Mouse (Mus musculus) limb, embryonic 12.5 days (tissue): ENCODE measurements around the gene Cfap221. TPM values are rescaled to one million over a fixed set of nuclear protein-coding genes. Genes with fewer than 3 reads are reported as not detected.

Experiments used
- ATAC-seq: fragments of 200-750 bp; cut with Nextera tagmentation; 2 replicates; pipeline ENCODE4 v1.8.0; 2017; ENCODE audit warnings: low read depth, moderate TSS enrichment; ENCODE audit not compliant: insufficient number of reproducible peaks, insufficient read depth, low FRiP score, low TSS enrichment
- H3K27ac ChIP-seq: fragments of 300-500 bp; sonication (generic); 2 replicates; pipeline ENCODE4 v1.5.1; 2016; ENCODE audit warnings: mild to moderate bottlenecking, moderate library complexity
- H3K27me3 ChIP-seq: fragments of 300-500 bp; sonication (generic); 2 replicates; pipeline ENCODE4 v1.6.1; 2016; ENCODE audit warnings: mild to moderate bottlenecking, moderate library complexity
- H3K36me3 ChIP-seq: fragments of 300-500 bp; sonication (generic); 2 replicates; pipeline ENCODE4 v1.6.1; 2016; ENCODE audit warnings: mild to moderate bottlenecking, moderate library complexity
- H3K4me1 ChIP-seq: fragments of 300-500 bp; sonication (generic); replicated peaks from 2 replicates; pipeline ENCODE4 v1.6.1; 2016
- H3K4me2 ChIP-seq: fragments of 300-500 bp; sonication (generic); 2 replicates; pipeline ENCODE4 v1.6.1; 2016; ENCODE audit warnings: mild to moderate bottlenecking, moderate library complexity
- H3K4me3 ChIP-seq: fragments of 300-500 bp; sonication (generic); replicated peaks from 2 replicates; pipeline ENCODE4 v1.5.1; 2016; ENCODE audit warnings: mild to moderate bottlenecking
- H3K9ac ChIP-seq: fragments of 300-500 bp; sonication (generic); replicated peaks from 2 replicates; pipeline ENCODE4 v1.6.1; 2016; ENCODE audit warnings: mild to moderate bottlenecking, moderate library complexity
- H3K9me3 ChIP-seq: fragments of 300-500 bp; sonication (generic); 2 replicates; pipeline ENCODE4 v1.6.1; 2016; ENCODE audit warnings: mild to moderate bottlenecking, moderate library complexity
- WGBS: fragments of 180-500 bp; shearing (Covaris S2); methylation state at CpG from one replicate; pipeline ENCODE4 v1.1.7; 2016; 5-methylcytosine and 5-hydroxymethylcytosine counted together
- polyA plus RNA-seq: library from polyadenylated mRNA; unstranded; fragments of >200 nt; fragmentation: Nextera tagmentation; extraction: Ambion mirVana; gene quantifications from 2 replicates; pipeline ENCODE4 v1.2.1, GENCODE M21; 2016

The Cfap221 gene
- polyA plus RNA-seq, 1 experiment from 2014 or later: 0.11 TPM

DNA sequence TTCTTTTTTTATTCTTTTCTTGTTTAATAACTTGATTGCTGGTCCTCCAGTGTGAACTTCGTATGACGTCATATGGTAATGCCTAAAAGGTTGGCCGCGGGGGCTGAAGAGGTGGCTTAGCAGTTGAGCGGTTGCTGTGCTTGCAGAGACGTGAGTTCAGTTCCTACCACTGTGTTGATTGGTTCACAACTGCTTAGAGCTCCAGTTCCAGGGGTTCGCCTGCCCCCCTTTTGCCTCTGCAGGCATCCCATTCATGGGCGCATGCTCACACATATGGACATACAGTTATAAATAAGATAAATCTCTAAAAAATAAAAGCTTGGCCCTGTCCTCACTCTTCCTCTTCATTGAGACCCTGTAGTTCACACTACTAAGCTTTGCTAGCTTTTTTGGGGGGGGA, 46.9 kb downstream of the Cfap221 start:
- H3K36me3 ChIP-seq: no peaks in the 10 kb centered on the region
- 94% methylated on average over 8 of the region's 8 CpGs for WGBS
- ATAC-seq: no peak
- no peaks in the 10 kb centered on the region for H3K4me1 ChIP-seq
- H3K9ac ChIP-seq: no peak overlapping the region
- no peak overlapping the region for H3K27ac ChIP-seq
- no peaks in the 10 kb centered on the region for H3K27me3 ChIP-seq
- H3K4me2 ChIP-seq: no peak overlapping the region
- H3K9me3 ChIP-seq: no peaks in the 10 kb centered on the region
- no peak overlapping the region for H3K4me3 ChIP-seq

DNA sequence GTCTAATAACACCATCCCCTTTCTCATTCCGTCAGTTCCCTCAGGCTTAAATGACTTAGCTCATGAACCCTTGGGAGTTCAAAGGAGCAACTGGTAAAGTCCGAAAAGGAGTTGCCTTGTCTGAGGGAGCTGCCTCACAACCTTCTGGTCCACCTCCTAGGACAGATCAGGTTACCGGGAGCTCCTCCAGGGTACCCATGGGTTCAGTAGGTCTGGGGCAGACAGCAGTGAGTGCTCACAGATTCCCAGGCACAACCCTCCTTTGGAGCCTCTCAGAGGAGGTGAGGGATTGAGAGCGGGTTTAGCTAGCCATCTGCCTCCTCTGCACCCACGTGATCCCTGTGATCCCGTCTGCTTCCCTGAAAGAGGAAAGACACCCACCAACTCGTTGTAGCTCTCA, 60.2 kb downstream of the Cfap221 start:
- Histone ChIP-seq H3K4me2 (no peak overlapping the region), H3K9me3 (no peaks in the 10 kb centered on the region), H3K4me3 (no peak overlapping the region), H3K27ac (no peak overlapping the region), H3K27me3 (no peaks in the 10 kb centered on the region), H3K4me1 (peaks cover 11% of the 10 kb centered on the region), H3K9ac (no peak overlapping the region), H3K36me3 (no peaks in the 10 kb centered on the region)
- 9% methylated on average over 7 of the region's 7 CpGs for WGBS
- ATAC-seq: no peak

DNA sequence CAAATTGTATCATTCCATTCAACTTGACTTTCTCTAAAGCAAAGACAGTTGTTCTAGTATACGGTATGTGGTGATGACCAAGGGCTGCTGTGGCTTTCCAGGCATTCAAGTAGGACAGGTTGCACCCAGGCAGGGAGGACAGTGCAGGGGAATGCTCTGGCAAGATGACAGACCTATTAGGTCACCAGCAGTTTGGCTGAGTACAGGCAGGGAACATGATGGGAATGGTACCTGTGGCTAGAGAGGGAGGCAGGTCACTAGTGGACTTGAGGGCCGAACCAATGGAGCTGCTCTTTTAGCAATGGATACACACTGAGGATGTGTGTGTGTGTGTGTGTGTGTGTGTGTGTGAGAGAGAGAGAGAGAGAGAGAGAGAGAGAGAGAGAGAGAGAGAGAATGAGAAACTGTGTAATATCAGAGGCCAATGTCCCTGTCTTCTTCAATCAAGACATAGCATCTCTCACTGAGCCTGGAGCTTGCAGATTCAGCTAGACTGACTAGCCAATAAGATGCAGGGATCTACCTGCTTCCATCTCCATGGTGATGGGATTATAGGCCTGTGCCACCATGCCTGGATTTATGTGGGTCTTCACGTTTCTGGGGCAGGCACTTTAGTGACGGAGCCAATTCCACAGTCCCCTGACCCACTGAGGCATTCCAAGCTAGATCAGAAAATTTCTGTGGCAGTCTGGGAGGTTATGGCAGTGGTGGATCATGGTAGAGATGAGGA, 65.4 kb downstream of the Cfap221 start:
- Histone ChIP-seq H3K36me3 (no peaks in the 10 kb centered on the region), H3K27me3 (no peaks in the 10 kb centered on the region), H3K27ac (no peak overlapping the region), H3K9me3 (no peaks in the 10 kb centered on the region), H3K4me3 (no peak overlapping the region), H3K4me1 (peaks cover 5% of the 10 kb centered on the region; the same call in 1 of the 2 replicates), H3K9ac (no peak overlapping the region), H3K4me2 (no peak overlapping the region)
- 83% methylated on average over 4 of the region's 4 CpGs for WGBS
- ATAC-seq: no peak

DNA sequence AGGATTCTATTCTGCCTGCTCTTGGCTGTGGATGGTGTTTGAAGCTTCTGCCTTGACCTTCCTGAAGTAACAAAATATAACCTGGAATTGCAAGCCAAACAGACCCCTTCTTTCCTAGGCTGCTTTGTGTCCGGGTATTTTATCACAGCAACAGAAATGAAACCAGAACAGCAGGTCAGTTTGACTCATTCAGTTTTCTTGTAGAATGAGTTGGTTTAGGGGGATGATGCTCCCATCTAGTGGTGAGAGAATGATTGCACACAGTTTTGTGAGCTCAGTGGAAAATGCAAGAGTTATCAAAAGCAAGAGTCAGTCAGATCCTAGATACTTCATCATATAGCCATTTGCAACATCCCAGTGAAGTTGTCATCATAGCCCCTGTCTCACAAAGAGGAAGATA, 67.3 kb downstream of the Cfap221 start:
- Histone ChIP-seq H3K27me3 (no peaks in the 10 kb centered on the region), H3K4me2 (no peak overlapping the region), H3K36me3 (no peaks in the 10 kb centered on the region), H3K9ac (no peak overlapping the region), H3K4me1 (no peaks in the 10 kb centered on the region), H3K27ac (no peak overlapping the region), H3K4me3 (no peak overlapping the region), H3K9me3 (no peaks in the 10 kb centered on the region)
- ATAC-seq: no peak
- 81% methylated on average over 1 of the region's 1 CpGs for WGBS

DNA sequence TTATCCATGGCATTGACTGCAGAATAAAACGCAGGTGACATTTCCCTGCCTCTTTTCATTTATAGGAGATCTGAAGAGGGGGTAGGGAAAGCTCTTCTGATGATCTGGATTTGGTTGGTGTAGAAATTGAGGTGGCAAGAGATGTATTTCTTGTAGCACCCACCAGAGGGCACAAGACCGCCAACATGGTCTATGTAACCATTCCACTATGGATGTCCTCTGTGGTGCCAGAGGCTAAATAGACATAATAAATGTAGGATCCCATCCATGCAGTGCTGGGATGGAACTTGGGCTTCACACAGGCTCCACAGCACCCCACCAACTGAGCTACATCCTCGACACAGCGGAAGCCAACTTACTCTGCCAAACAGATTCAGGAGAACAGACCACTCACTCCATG, 77.7 kb downstream of the Cfap221 start:
- H3K27me3 ChIP-seq: no peaks in the 10 kb centered on the region
- no peak overlapping the region for H3K4me3 ChIP-seq
- H3K9me3 ChIP-seq: no peaks in the 10 kb centered on the region
- no peak overlapping the region for H3K9ac ChIP-seq
- H3K4me2 ChIP-seq: no peak overlapping the region
- no peak overlapping the region for H3K27ac ChIP-seq
- no peaks in the 10 kb centered on the region for H3K36me3 ChIP-seq
- no peaks in the 10 kb centered on the region for H3K4me1 ChIP-seq
- WGBS: 53% methylated on average over 4 of the region's 4 CpGs
- ATAC-seq: no peak

DNA sequence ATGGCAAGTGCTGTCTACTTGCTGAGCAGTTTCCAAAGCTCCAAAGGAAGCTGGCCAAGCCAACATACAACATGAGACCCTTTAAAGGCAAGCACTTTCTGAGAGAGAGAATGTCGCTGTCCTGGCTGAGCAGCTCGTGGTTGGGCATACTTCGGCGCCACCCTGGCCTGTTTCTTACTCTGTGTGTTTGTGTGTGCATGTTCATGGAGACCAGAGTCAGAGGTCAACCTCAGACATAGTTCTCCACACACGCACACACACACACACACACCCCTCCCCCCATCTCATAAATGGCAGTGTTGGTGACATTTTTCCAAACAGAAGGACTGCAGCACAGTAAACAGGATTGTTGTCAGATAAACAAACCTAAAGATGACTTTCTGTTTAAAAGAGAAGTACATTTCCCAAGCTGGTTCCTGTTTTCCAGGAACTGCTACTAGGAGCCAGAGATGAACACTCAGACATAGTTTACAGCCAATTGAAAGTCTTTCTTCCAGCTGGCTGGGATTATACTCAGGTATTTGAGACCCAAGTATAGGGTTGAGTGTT, 80.1 kb downstream of the Cfap221 start:
- WGBS: 78% methylated on average over 5 of the region's 5 CpGs
- Histone ChIP-seq H3K9me3 (no peaks in the 10 kb centered on the region), H3K4me1 (peaks cover 3% of the 10 kb centered on the region; the same call in 1 of the 2 replicates)

DNA sequence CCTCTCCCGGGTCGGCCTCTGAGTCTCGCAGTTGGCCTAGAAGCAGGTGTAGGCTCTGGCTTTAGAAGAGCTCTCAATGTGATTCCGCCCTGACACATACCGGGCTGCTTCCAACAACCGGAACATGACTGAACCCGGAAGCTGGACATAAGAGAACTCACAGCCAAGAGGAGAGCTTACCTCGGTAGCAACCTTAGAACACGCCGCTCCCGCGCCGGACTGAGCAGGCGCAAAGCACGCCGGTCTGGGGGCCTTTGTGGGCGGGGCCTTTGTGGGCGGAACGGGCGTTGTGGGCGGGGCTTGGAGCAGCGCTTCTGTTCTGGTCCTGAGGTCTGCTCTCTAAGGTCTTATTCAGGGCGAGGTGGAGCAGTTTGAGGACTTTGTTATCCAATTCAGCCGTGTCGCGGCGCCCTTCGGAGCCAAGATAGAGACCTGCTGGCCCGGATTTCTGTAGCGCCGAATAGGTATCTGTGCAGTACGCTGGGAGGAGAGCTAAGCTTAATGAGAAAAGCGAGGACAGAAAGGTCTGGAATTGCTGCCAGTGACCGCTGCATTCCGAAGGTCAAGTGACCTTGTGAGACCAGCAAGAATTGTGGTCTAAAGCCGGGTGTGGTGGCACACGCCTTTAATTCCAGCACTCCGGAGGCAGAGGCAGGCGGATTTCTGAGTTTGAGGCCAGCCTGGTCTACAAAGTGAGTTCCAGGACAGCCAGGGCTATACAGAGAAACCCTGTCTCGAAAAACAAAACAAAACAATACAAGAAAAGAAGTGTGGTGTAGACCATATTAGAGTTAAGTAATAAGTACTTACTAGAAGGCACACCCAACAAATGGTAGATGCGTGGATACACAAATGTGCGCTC, 83.8 kb downstream of the Cfap221 start, which contains the start of gene Tmem177:
Gene Tmem177 (minus strand): TSS at position 256 of the 862 bp plus-strand sequence.
- WGBS: 12% methylated on average over 42 of the region's 42 CpGs
- Histone ChIP-seq H3K27me3 (no peaks in the 10 kb centered on the region), H3K27ac (no peak within 1 kb of the TSS), H3K4me3 (peak within 1 kb of the TSS; percentile 50), H3K36me3 (peaks cover 24% of the 10 kb centered on the region), H3K9me3 (no peaks in the 10 kb centered on the region), H3K4me1 (peaks cover 3% of the 10 kb centered on the region; the same call in 1 of the 2 replicates), H3K9ac (peak within 1 kb of the TSS; percentile 60), H3K4me2 (peak within 1 kb of the TSS; percentile 60)
- ATAC-seq: peak; percentile 98

More for the DNA sequence above, 80.1 kb downstream of the Cfap221 start:
- Histone ChIP-seq H3K4me2 (no peak overlapping the region), H3K4me3 (no peak overlapping the region), H3K9ac (no peak overlapping the region), H3K36me3 (no peaks in the 10 kb centered on the region), H3K27me3 (no peaks in the 10 kb centered on the region), H3K27ac (no peak overlapping the region)
- ATAC-seq: no peak

DNA sequence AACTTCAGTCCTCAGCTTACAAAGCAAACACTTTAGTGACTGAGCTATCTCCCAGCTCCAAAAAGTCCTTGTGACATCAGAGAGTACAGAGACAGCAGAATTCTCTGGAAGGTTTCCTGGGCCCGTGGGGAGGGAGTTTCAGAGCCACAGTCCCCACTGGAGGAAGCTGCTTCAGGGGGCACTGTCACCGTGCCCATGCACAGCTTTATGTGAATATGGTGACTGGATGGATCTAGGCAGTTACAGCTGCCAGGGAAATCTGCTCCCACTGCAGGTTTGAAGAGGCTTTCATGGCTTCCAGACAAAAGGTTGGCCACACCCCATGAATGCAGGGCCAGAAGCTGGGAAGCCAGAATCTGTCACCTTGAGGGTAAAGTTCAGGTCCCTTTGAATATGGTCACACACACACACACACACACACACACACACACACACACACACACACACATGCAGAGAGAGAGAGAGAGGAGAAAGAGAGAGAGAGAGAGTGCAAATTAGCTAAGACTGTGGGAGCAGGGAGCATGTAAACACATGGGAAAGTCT, 89.8 kb downstream of the Cfap221 start:
- WGBS: 77% methylated on average over 2 of the region's 2 CpGs
- Histone ChIP-seq H3K36me3 (peaks cover 24% of the 10 kb centered on the region), H3K27me3 (no peaks in the 10 kb centered on the region), H3K4me3 (no peak overlapping the region), H3K27ac (no peak overlapping the region), H3K9me3 (no peaks in the 10 kb centered on the region), H3K4me1 (peaks cover 13% of the 10 kb centered on the region), H3K4me2 (no peak overlapping the region), H3K9ac (no peak overlapping the region)
- ATAC-seq: no peak

DNA sequence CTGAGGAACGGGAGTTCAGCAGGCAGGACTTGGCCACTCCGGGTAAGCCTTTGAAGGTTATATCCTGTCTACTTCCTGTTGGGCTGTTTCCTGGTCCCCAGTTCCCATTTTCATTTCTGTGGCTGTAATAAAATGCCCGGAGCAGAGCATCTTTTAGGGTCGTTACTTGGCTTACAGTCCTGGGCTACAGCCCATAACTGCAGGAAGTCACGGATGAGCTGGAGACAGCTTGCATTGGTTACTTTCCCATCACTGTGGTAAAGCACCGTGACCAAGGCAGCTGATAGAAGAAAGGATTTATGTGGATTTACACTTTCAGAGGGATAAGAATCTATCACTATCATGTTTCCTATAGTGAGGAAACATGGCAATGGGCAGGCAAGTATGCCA, 93.8 kb downstream of the Cfap221 start:
- Histone ChIP-seq H3K4me2 (0 out of 2 replicates have a peak overlapping the region, but pooled peaks have one; percentile 9), H3K36me3 (no peaks in the 10 kb centered on the region), H3K27ac (peak overlapping the region; percentile 12; the same call in 1 of the 2 replicates), H3K4me3 (no peak overlapping the region), H3K4me1 (peaks cover 13% of the 10 kb centered on the region), H3K27me3 (no peaks in the 10 kb centered on the region), H3K9ac (no peak overlapping the region), H3K9me3 (no peaks in the 10 kb centered on the region)
- no peak for ATAC-seq
- 17% methylated on average over 6 of the region's 6 CpGs for WGBS

DNA sequence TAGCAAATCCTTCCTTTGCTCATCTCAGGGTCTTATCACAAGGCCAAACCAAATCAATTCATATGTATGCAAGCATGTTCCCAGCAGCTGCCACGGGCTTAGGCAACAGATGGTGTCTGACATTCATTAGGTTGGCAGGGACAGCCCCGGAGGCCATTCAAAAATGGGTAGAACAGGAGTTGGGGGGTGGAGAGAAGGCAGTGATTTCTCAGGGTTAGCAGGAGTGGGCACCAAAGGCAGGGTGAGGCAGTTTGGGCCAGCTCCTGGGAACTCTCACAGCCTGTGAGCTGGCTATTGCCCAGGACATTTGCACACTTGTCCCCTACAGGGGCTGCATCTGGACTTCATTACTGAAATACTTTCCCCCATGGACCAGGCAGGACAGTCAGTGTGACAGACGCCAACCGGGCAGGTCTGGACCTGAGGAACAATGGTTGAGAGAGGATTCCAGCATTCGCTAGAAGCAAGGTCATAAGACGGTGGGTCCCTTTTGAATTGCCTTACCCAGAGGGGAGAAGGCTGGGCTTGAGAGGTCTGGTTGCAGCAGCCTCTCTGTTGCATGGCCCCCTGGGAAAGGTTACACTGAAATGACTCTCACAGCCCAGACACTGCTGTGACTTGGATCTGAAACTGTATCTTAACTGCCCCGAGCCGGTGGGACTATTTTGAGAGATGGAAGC, 94.3 kb downstream of the Cfap221 start:
- Histone ChIP-seq H3K9ac (no peak overlapping the region), H3K27ac (peak overlapping the region; percentile 12; the same call in 1 of the 2 replicates), H3K27me3 (no peaks in the 10 kb centered on the region), H3K36me3 (no peaks in the 10 kb centered on the region), H3K4me2 (0 out of 2 replicates have a peak overlapping the region, but pooled peaks have one; percentile 9), H3K9me3 (no peaks in the 10 kb centered on the region), H3K4me3 (no peak overlapping the region), H3K4me1 (peaks cover 13% of the 10 kb centered on the region)
- WGBS: 7% methylated on average over 8 of the region's 8 CpGs
- ATAC-seq: 0 out of 2 replicates have a peak, but pooled peaks have one; percentile 8
